Mouse (Mus musculus) adrenal gland, postnatal 10 days (tissue): ENCODE measurements around the gene Pdha1. TPM values are rescaled to one million over a fixed set of nuclear protein-coding genes. Genes with fewer than 3 reads are reported as not detected.

Source experiments
- total RNA-seq, 2 experiments: library from RNA; stranded (reverse); gene quantifications; 2 replicates each; pipeline ENCODE4 v1.2.3; 2021

The Pdha1 gene
- total RNA-seq, 2 experiments from 2014 or later, result 522 to 573 TPM

Other genes starting within 250 kb of the Pdha1 start
- gene Map3k15, start 150.0 kb downstream of the Pdha1 start, total RNA-seq, result 1 to 10 TPM in 1 of 2 experiments, under 1 TPM in 1; 0.72 to 1.5 TPM